Mouse (Mus musculus) megakaryocyte, embryonic 14.5 days (primary cell): ENCODE measurements around the gene Ell2.

Experiments
- FLI1 ChIP-seq: IDR thresholded peaks from 2 replicates; pipeline ENCODE4 v1.6.1; 2012; ENCODE audit warnings: low read length, inconsistent platforms, mixed read lengths
- GATA1 ChIP-seq: IDR thresholded peaks from 3 replicates; pipeline ENCODE4 v1.6.1; 2012; ENCODE audit warnings: mixed read lengths, low read length, inconsistent platforms, borderline replicate concordance

DNA sequence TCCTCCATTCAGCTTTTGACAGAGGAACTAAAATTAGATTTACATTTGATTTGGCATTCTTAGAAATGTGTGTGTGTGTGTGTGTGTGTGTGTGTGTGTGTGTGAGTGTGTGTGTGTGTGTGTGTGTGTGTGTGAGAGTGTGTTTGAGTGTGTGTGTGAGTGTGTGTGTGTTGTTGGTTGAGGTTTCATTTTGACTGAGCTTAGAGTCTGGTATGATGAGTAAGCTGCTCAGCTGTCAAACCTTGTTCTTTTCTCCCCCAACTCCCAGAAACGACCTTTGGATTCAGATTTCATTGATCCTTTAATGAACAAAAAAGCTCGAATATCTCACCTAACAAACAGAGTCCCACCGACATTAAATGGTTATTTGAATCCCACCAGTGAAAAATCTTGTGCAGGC, 56.7 kb downstream of the Ell2 start:
- TF ChIP-seq GATA1 (no peak), FLI1 (no peak)
